Mouse (Mus musculus) thymus, postnatal 0 days (tissue): Measurements from ENCODE around the gene Sytl3. TPM values are rescaled to one million over a fixed set of nuclear protein-coding genes. Genes with fewer than 3 reads are reported as not detected.
"Not testable (repeated sequence)": the region's sequence is repeated elsewhere in the genome, so short reads cannot be mapped to it uniquely, and the experiment has no call there.

ENCODE experiments used
- DNase-seq: peaks from one replicate; pipeline ENCODE4 v3.0.0-alpha.2; 2015; ENCODE audit warnings: low spot score
- polyA plus RNA-seq: library from polyadenylated mRNA; unstranded; fragments of >200 nt; fragmentation: Nextera tagmentation; extraction: Ambion mirVana; gene quantifications from 2 replicates; pipeline ENCODE4 v1.2.1, GENCODE M21; 2015

Sytl3 gene
- polyA plus RNA-seq, 1 experiment from 2014 or later, result 75.8 TPM

DNA sequence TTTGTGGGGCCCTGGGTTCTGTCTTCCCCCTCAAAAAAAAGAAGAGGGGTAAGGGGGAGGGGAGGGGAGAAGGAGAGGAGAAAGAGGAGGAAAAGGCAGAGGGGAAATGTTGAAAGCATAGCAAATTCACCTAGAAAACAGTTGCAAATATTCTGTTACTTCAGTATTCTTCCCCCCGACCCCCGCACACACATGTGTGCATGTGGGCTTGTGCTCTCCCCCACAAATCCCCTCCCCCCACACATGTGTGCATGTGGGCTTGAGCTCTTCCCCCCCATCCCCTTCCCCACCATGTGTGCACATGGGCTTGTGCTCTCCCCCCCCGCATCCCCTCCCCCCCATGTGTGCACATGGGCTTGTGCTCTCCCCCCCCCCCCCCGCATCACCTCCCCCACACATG, 30.5 kb downstream of the Sytl3 start:
- peak; percentile 39 for DNase-seq

- peak; percentile 72 for DNase-seq
Measured at GRCm38 (mm10) chr17:6691596-6691995, 32.7 kb downstream of the Sytl3 start.

- not testable (repeated sequence) for DNase-seq
Measured at GRCm38 (mm10) chr17:6695712-6696111, 36.8 kb downstream of the Sytl3 start.

DNA sequence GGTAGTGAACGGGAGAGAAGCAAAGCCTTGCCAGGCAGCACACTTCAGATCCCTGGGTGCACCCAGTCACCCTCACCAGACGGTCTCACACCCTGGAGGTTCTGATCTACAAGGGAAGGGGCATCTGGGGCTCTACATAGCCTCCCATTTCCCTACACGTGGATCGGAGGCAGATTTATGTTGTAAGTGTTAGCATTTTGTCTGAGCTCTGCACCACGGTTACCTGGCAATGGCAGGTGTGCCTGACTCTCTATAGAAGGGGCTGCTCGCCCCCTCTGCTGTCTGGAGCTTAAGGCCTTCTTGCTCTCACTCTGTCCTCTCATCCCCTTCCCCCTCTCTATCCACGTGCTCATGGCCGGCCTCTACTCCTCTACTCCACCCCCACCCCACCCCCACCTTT, 37.6 kb downstream of the Sytl3 start:
- not testable (repeated sequence) for DNase-seq

DNA sequence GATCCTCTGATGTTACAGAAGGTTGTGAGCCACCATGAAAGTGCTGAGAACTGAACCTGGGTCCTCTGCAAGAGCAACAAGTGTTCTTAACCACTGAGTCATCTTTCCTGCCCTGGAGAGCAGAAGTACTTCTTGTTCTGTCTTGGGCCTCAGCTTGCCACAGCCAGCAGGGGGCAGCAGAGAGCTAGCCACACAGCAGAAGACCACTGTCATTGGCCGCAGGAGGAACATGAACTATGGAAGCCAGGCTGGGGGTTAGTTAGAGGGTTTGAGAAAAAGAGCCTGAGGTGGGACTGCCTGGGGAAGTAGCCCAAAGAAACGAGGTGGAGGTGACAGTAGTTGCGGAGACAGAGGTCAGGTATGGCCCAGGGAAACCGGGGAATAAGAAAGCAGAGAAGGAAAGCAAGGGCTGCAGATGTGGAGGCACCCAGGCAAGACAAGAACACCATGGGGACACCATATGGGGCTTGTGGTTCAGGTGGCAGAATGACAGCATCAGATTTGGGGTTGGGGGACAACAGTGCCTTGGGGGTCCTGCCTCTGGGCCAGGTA, 38.4 kb downstream of the Sytl3 start:
- DNase-seq, result peak; percentile 52

DNA sequence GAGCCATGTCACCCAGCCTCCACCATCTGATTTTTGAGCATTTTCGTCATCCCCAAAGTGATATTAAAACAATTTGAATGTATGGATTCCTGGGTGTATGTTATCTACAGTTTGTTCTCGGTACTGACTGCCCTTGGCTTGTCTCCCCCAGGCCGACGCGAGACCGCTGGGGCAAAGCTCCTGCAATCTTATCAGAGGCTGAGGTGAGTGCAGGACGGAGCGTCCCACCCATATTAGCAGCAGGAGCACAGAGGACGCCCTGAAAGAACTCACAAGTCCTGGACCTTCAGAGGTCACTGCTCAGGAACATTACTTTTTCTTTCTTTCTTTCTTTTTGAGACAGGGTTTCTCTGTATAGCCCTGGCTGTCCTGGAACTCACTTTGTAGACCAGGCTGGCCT, 40.6 kb downstream of the Sytl3 start:
- DNase-seq, result not testable (repeated sequence)

GRCm38 (mm10) chr17:6700077-6700476, 41.2 kb downstream of the Sytl3 start:
- DNase-seq, result not testable (repeated sequence)

DNA sequence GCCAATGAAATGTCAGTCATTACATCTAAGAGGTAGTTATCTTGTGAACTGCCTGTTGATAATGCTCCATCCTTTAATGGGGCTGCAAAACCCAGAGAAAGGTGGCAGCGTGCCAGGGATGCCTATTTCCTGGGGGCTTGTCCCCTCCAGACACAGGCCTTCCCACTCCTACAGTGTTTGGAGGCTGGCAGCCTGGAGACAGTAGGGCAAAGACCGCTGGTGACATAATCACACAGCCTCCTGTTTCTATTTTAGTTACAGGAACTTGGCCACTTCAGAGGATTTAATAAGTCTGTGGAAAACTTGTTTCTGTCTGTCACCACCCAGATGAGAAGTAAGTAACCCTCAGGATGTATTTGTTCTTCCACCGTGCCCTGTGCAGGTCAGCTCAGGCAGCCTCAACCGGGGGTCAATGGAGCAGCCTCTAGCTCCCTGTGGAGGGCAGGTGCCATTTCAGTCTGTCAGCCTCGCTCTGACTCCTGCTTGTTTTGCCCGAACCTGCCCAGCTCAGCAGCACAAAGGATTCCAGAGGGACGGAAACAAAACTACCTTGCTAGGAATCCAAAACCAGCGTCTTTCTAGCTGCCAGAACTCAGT, 43.8 kb downstream of the Sytl3 start:
- not testable (repeated sequence) for DNase-seq

GRCm38 (mm10) chr17:6703381-6704270, 44.7 kb downstream of the Sytl3 start:
- not testable (repeated sequence) for DNase-seq

DNA sequence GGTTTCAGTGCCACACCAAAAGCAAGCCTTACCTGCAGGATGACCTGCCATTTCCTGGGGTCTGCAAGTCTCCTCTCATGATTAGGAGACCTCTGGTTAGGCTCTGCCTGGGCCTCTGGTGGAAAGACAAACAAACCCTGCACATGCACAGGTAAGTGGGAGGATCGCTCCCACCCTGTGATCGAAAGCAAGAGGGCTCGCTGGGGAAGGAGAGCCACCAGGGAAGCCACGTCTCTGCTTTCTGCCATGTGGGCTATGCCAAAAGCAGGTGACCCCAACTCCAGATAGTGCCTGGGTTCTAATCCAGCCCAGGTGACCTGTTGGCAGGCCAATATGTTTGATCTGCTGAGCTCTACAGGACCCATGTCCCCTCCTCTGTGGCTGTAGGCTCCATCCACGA, 47.6 kb downstream of the Sytl3 start:
- DNase-seq, result not testable (repeated sequence)

DNA sequence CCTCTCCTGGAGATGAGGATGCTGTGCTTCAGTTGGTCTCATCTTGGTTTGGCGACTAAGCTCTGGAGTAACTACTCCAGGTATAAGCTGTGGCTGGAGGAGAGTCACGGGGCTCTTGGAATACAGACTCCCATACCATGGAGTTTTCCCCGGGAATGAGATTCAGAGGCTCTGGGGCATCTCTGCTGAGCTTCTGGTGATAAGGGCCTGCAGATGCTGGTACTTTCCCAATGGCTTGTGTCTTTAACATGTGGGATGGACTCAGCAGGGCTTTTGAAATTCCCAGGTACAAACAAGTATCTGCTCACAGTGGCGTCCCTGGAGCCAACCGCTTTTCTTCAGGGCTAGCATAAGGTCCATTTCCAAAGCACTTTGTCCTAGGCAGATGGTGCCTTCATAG, 48.5 kb downstream of the Sytl3 start:
- DNase-seq, result not testable (repeated sequence)

DNA sequence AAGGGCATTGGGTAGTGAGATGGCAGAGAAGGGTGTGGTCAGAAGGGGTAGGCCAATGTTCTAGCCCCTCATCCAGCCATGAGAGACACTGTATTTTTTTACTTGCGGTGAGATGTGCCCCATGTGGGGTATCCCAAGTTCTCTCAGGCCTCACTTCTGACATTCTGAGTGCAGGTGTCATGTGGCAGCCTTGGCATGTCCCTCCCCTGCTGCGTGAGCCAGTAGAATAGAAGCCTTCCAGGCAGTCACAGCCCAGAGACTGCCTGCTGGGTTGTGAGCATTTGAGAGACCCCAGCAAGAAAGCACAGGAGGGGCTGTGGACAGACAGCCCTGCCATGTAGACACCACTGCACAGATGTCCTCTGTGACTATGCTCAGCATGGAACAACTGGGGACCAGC, 49.3 kb downstream of the Sytl3 start:
- not testable (repeated sequence) for DNase-seq

GRCm38 (mm10) chr17:6713483-6713882, 54.6 kb downstream of the Sytl3 start:
- DNase-seq, result not testable (repeated sequence)

GRCm38 (mm10) chr17:6713944-6714343, 55.1 kb downstream of the Sytl3 start:
- not testable (repeated sequence) for DNase-seq

DNA sequence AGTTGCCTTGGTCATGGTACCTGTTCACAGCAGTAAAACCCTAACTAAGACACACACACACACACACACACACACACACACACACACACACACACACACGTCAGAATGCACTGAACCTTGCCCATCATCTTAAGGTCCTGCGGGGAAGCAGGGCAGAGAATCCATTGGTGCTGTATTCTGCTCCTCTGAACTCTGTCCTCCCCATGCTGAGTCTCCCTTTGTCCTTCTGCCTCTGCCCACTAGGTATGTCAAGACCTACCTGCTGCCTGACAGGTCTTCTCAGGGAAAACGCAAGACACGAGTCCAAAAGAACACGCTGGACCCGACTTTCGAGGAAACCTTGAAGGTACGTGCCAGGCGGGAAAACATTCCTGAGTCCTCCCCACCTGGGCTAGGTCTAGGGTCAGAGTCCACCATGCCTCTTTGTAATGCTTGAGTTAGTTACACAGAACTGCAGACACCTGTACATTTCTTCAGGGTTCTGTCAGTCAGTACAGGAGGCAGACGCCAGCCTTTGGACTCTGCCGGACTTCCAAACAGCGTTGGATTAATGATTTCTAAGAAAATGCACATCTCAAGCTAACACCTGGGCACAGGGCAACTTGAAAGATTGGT, 69.2 kb downstream of the Sytl3 start:
- no peak for DNase-seq

GRCm38 (mm10) chr17:6729244-6729742, 70.4 kb downstream of the Sytl3 start:
- DNase-seq, result no peak

- DNase-seq, result no peak
Measured at GRCm38 (mm10) chr17:6731132-6731531, 72.2 kb downstream of the Sytl3 start.

DNA sequence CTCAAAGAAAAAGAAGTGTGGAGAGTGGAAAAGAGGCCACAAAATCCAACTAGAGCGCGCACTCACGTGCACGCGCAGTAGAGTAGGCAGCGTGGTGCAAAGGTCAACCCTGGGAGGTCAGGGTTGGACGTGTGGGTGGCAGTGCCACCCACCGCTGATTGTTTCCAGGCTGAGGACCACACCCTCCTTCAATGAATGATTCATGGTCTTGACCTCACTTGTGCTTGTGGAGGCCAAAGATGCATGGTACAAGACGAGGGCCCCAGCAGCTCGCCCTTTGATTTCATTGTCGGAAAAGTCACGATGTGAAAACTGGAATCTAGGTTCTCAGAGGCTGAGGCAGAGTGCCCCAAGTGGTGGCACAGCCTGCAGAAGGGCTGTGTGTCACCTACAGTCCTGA, 72.7 kb downstream of the Sytl3 start:
- DNase-seq, result no peak

DNA sequence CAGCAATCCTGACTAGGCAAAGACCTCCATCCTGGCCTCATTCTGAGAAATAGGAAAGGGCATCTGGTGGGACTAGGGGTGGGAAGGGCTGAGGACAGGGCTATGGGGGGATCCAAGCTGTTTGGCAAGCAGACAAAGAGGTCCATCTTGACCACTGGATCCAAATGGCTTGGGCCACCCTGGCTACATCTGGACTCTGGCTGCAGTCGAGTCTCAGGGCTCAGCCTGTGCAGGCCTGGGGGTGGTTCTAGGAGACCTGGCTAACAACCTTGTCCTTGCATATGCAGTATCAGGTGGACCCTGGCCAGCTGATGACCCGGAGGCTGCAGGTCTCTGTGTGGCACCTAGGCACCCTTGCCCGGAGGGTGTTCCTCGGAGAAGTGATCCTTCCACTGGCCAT, 73.8 kb downstream of the Sytl3 start:
- DNase-seq, result no peak

DNA sequence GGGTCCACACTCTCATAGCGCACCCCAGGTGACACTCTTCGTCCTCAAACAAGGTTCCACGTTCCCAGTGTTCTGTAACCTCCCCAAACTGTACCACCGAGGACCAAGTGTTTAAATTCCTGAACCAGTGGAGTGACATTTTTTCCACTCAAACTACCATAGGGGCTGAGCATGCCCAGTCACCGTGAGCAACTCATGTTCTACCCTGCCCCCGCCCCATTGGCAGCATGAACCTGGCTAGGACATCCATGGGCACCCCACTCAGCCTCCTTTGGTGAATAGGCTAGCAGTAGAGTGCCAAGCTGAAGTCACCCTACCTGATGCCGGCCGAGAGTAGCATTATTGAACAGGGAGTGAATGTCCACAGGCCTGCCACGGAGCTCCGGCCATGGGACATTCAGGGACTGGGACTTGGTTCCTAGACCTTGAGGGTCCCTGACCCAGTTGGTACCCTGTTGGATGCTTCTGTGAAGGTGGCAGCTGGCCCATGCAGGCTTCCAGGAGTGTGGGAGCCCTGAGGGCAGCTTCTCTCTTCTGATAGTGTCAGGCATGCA, 74.5 kb downstream of the Sytl3 start:
- DNase-seq, result no peak

DNA sequence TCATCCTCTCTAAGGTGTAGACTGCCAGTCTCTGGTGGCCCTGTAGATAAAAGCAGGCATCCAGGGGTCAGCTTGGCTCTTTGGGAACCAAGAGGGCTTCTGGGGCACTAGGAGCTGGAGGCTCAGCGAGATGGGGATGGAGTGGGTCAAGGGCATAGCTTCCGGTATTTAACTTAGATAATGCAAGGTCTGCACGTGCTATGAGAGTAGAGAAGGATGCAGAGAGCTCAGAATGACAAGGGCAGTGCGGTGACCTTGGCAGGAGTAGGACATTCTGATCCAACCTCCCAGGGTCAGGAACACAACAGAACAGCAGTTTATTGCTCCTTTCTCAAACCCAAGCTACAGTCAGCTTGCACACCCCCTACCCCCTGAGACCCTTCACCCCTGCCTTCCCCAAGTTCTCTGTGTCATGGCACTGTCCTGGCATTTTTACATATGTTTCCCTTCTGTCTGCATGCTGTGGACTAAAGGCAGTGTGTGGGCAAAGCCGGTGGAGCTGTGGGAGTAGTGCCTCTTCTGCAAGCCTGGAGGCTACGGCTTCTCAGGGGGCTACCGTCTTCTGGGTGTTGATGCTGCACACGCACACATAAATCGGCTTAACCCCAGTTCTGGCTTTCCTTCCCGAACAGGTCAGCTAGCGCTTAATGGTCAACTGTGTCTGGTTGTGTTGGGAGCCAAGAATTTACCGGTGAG, 76.0 kb downstream of the Sytl3 start:
- DNase-seq, result no peak
